Mouse (Mus musculus): ENCODE results near the gene Nhlh1. TPM values are rescaled to one million over a fixed set of nuclear protein-coding genes. Genes with fewer than 3 reads are reported as not detected.

The Nhlh1 gene
- polyA plus RNA-seq, 1 experiment = 0.52 TPM

DNA sequence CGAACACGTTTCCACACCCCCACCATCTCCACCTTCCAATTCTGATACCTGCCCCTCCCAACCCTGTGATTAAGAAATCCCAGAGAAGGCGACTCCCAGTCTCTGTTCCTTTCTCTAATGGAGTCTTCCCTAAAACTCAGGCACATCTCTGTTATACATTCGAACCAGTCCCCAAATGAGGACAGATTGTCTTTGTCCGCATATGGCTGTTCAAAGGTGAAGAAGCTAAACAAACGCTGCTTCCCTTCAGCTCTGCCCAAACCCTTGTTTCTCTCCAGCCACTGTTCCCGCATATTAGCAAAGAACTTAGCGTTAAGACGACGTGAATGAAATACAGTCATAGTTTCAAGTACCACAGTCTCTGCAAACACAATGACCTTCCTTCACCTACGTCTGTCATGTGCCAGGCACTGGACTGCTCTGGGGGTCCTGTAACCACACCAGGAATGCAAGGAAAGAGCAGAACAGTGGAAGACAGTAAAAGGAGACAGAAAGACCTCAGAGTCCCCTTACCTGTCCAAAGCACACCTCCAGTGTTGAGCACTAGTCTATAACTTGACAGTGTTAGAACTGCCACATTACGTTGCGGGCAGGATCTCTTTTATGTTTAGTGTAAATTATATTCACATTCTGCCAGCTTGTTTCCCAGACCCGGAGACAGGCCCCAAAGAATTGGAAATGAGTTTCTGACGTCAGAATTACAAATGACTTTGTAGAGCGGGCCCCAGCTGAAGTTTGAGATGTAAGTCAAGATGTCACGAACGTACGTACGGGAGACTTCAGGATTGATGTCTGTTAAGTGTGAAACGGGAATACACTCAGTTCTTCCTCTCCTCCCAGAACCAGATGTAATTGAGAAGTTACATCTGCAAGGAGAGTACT is 28.7 kb downstream of the Nhlh1 start, which contains the start of gene Vangl2:
Vangl2 (minus strand) TSS at position 51 of the 882 bp plus-strand sequence.
- peaks cover 1% of the 10 kb centered on the region; the same call in 1 of the 2 replicates for H3K4me1 ChIP-seq (ENCODE audit: control insufficient read depth, insufficient read depth, low read length)
- peak within 1 kb of the TSS; percentile 90 for H3K27ac ChIP-seq (ENCODE audit: insufficient read depth, low read length)
- H3K4me3 ChIP-seq (ENCODE audit: insufficient read depth, low read length) = peak within 1 kb of the TSS; percentile 59
- TF ChIP-seq CTCF (IDR thresholded peaks at IDR 0.05; ENCODE audit: extremely low read depth, insufficient read depth, low read length) (no peak), POLR2A (IDR thresholded peaks at IDR 0.05; ENCODE audit: extremely low read depth, insufficient read depth, low read length) (no peak)

DNA sequence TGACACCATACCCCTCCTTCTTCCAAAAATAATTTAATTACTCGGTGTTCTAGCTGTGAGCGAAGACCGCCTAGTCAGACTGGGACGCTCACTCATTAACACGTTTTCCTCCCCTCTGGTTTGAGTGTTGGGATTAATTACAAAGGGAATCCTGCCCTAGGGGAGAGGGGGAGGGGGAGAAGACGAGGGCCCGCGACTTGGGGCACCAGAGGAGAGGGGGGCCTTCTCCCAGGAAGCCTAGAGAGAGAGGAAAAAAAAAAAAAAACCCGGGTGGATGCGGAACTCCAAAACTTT is 29.6 kb downstream of the Nhlh1 start:
- H3K4me1 ChIP-seq (ENCODE audit: control insufficient read depth, insufficient read depth, low read length) = peaks cover 1% of the 10 kb centered on the region; the same call in 1 of the 2 replicates
- peak overlapping the region; percentile 90 for H3K27ac ChIP-seq (ENCODE audit: insufficient read depth, low read length)
- TF ChIP-seq CTCF (IDR thresholded peaks at IDR 0.05; ENCODE audit: extremely low read depth, insufficient read depth, low read length) = no peak
- TF ChIP-seq POLR2A (IDR thresholded peaks at IDR 0.05; ENCODE audit: extremely low read depth, insufficient read depth, low read length) = no peak
- peak overlapping the region; percentile 59 for H3K4me3 ChIP-seq (ENCODE audit: insufficient read depth, low read length)

DNA sequence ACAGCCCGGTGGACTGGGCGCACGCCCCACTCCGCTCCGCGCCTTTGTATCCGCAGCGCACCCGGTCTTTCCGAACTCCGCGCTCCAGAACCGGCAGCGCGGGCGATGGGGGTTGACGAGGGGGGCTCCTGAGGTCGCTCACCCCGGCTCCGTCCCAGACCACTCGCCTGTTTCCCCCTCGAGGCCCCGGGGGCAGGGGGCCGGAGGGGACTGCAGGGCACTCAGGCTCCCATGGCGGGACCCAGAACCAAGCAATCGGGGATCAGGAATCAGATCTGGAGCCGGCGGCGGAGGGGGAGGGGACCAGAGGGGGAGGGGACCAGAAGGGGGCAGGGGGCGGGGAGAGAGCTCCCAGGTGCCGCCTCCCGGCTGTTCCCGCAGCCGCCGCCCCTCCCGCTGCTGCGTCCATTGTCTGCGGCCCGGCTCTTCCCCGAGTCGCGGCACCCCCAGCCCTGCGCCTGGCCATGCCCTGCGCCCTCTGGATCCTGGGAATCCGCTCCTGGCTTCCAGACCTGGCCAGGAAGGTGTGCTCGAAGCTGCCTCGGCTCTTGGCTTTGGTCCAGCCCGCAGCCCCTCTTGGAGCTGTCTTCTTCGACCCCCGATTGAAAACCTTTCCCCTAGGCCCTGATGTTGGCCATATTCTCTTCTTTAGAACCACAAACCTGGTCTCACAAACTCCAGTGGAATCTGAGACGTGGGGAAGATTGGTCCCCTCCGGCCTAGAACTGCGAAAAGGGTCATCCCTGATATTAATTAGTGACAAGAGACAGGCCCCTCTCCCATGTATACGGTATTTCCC is 30.2 kb downstream of the Nhlh1 start:
- H3K4me3 ChIP-seq (ENCODE audit: insufficient read depth, low read length) = peak overlapping the region; percentile 59
- H3K27ac ChIP-seq (ENCODE audit: insufficient read depth, low read length) = peak overlapping the region; percentile 90
- no peak; the same call in 1 of the 2 replicates for TF ChIP-seq POLR2A (IDR thresholded peaks at IDR 0.05; ENCODE audit: extremely low read depth, insufficient read depth, low read length)
- no peak for TF ChIP-seq CTCF (IDR thresholded peaks at IDR 0.05; ENCODE audit: extremely low read depth, insufficient read depth, low read length)
- peaks cover 1% of the 10 kb centered on the region; the same call in 1 of the 2 replicates for H3K4me1 ChIP-seq (ENCODE audit: control insufficient read depth, insufficient read depth, low read length)

DNA sequence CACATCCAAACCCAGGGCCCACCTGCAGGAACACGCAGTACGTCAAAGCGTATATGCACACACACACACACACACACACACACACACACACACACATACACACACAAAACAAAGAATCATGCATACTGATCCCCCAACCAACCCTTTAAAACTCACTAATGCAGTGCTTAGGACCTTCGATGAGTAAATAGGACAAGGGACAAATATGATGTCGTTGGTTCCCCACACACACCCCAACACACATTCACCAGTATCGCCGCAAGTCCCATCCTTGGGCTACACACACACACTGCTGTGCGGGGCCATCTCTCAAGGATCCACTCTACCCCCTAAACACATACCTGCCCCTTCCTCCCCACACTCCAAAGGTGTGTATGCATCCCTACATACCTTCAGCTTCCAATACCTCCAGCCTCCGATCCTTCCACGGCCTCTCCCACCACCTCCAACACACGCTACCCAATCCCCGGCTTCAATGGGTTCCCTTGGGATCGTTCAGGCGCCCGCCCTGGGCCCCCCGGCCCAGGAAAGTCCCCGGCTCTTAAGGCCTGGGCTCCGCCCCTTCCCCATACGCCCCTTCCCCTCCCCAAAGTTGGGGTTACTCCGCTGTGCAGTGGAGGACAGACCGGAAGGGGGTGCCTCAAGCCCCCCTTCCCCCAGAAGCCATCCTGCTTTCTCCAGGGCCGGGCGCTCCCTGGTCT is 31.0 kb downstream of the Nhlh1 start:
- Histone ChIP-seq H3K4me1 (ENCODE audit: control insufficient read depth, insufficient read depth, low read length) (peaks cover 1% of the 10 kb centered on the region; the same call in 1 of the 2 replicates), H3K27ac (ENCODE audit: insufficient read depth, low read length) (no peak overlapping the region), H3K4me3 (ENCODE audit: insufficient read depth, low read length) (peak overlapping the region; percentile 59)
- no peak for TF ChIP-seq POLR2A (IDR thresholded peaks at IDR 0.05; ENCODE audit: extremely low read depth, insufficient read depth, low read length)
- no peak for TF ChIP-seq CTCF (IDR thresholded peaks at IDR 0.05; ENCODE audit: extremely low read depth, insufficient read depth, low read length)

DNA sequence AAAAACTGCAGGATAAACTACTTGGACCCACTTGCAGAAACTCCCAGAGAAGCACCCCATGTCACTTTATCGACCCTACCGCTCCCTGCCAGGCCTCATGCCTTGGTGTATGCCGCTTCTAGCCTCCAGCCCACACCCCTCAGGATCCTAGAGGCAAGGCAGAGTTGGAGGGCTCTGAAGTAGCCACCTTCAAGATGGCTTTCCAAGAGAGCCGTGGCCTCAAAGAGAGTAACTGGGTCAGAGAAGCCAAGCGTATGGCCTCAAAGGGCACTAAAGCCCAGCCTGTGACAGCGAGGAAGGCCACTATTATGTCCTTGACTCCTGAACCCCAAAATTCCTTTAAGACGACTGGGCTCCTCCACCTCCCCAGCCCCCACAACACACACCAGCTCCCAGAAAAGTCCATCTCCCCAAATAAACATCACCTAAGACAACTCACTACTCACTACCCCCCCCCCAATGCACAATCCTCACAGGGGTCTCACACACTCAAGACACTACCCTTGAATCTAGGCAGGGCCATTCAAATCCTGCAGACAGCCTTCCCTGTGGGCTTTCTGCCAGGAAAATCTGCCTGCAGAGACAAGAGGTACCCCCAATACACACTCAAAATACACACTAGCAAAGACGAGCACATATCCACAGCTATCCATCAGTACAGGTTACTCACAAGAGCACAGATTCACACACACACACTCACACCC is 32.0 kb downstream of the Nhlh1 start:
- Histone ChIP-seq H3K4me1 (ENCODE audit: control insufficient read depth, insufficient read depth, low read length) (peaks cover 3% of the 10 kb centered on the region), H3K27ac (ENCODE audit: insufficient read depth, low read length) (no peak overlapping the region), H3K4me3 (ENCODE audit: insufficient read depth, low read length) (peak overlapping the region; percentile 59; the same call in 1 of the 2 replicates)
- TF ChIP-seq CTCF (IDR thresholded peaks at IDR 0.05; ENCODE audit: extremely low read depth, insufficient read depth, low read length) (no peak), POLR2A (IDR thresholded peaks at IDR 0.05; ENCODE audit: extremely low read depth, insufficient read depth, low read length) (no peak)

DNA sequence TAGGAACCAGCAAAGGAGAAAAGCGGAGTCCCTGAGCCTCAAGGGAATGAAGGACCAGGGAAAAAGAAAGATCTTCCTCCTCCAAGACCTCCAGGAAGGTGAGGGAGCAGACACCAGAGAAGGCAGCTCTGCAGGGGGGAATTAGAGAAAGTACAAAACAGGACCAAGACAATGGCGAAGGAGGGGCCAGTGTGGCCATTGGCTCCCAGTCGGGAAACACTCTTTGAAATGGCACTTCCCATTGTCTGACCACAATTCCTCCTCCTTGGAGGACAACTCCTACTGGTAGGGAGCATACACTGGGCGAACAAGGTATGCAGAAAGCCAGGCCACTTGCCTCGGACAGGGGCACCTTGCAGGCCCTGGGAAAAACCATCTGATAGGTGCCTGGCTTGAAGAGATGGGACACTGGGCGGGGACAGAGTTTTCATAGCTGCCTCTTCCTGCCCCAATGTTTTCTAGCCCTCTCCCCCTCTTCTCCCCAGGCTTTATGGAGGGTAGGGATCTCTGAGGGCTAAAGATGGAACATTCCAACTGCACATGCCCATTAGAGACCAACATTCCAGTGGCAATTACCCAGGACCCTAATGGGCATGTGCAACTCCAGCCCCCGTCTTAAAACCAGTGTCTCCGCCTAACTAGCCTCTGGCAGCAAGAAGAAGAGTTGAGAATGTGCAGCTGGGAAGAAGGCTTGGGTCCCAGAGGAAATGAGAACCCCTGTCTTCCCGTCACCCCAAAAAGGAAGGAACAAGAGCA is 33.1 kb downstream of the Nhlh1 start:
- Histone ChIP-seq H3K4me3 (ENCODE audit: insufficient read depth, low read length) (no peak overlapping the region), H3K4me1 (ENCODE audit: control insufficient read depth, insufficient read depth, low read length) (peaks cover 5% of the 10 kb centered on the region), H3K27ac (ENCODE audit: insufficient read depth, low read length) (no peak overlapping the region)
- TF ChIP-seq CTCF (IDR thresholded peaks at IDR 0.05; ENCODE audit: extremely low read depth, insufficient read depth, low read length) = no peak
- no peak for TF ChIP-seq POLR2A (IDR thresholded peaks at IDR 0.05; ENCODE audit: extremely low read depth, insufficient read depth, low read length)

DNA sequence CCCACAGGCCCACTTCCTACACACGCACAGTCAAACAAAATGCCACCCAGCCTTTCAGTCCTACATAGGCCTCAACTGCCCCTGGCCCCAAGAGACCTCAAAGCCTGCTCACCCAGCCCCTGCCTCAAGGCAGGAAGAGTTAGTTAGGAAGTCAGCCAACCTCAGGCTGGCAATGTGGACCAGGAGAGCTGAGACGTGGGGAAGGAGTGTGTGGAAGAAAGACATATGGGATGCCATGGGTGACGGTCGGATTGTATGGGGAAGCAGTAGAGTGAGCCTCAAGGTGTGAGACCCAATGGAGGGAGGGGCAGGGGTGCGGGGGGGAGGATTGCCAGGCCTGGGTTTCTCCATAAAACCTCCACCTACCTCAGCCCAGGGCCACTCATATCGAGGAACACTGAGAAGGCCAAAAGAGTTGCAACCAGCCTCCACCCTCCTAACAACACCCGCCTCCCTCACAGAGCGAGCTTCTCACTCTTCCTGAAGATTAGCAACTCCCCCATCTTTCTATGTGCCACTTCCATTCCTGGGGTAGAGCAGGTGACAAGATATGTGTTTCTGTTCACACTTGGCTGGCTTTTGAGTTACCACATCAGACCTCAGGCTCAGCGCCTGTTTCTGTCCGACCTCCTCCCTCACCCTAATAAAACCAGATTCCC is 37.4 kb downstream of the Nhlh1 start:
- TF ChIP-seq POLR2A (IDR thresholded peaks at IDR 0.05; ENCODE audit: extremely low read depth, insufficient read depth, low read length) = no peak
- TF ChIP-seq CTCF (IDR thresholded peaks at IDR 0.05; ENCODE audit: extremely low read depth, insufficient read depth, low read length) = no peak
- H3K27ac ChIP-seq (ENCODE audit: insufficient read depth, low read length) = no peak overlapping the region
- H3K4me3 ChIP-seq (ENCODE audit: insufficient read depth, low read length) = no peak overlapping the region
- H3K4me1 ChIP-seq (ENCODE audit: control insufficient read depth, insufficient read depth, low read length) = peaks cover 14% of the 10 kb centered on the region

DNA sequence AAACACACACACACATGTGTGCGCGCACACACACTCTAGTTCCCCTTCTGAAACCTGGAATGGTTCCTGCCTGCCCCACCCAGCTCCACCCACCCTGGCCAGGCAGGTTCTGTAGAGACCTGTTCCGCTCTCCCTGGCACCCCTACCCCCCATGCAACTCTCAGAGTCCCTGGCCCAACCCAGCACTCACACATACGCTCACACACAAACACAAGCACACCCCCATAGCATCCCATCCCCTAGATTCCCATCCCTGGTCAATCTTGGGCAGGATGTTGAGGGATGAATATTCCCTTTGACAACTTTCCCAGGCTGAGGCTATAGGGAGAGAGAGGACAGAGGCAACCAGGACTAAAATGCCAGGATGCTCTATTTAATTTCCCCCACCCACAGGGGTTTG is 38.0 kb downstream of the Nhlh1 start:
- no peak overlapping the region for H3K4me3 ChIP-seq (ENCODE audit: insufficient read depth, low read length)
- H3K4me1 ChIP-seq (ENCODE audit: control insufficient read depth, insufficient read depth, low read length) = peaks cover 15% of the 10 kb centered on the region
- H3K27ac ChIP-seq (ENCODE audit: insufficient read depth, low read length) = no peak overlapping the region
- TF ChIP-seq CTCF (IDR thresholded peaks at IDR 0.05; ENCODE audit: extremely low read depth, insufficient read depth, low read length) = no peak
- no peak for TF ChIP-seq POLR2A (IDR thresholded peaks at IDR 0.05; ENCODE audit: extremely low read depth, insufficient read depth, low read length)

Data from cortical plate, adult 2 months (tissue).